Mouse (Mus musculus) MEL (cell line): ENCODE data around the gene Picalm.

ENCODE experiments used
- CTCF ChIP-seq, 3 experiments: IDR thresholded peaks in 2 of 3; conservative IDR thresholded peaks in 1 of 3; 2 replicates each; pipeline ENCODE4 v1.5.1; 2011 to 2012; ENCODE audit warnings: low read length in 3 of 3, low read depth in 2 of 3, mild to moderate bottlenecking in 2 of 3, improper control_type of control experiment in 1 of 3, inconsistent platforms in 1 of 3, mixed read lengths in 1 of 3, moderate library complexity in 1 of 3; ENCODE audit not compliant: control insufficient read depth in 1 of 3, insufficient read depth in 1 of 3, poor library complexity in 1 of 3, severe bottlenecking in 1 of 3
- EP300 ChIP-seq, 2 experiments: IDR thresholded peaks; 2 replicates each; pipeline ENCODE4 v1.6.1; 2011; ENCODE audit warnings: improper control_type of control experiment in 2 of 2, low read length in 2 of 2, low read depth in 1 of 2, mild to moderate bottlenecking in 1 of 2
- KAT2A ChIP-seq: conservative IDR thresholded peaks from 2 replicates; pipeline ENCODE4 v1.6.1; 2012; ENCODE audit warnings: low read depth, low read length, improper control_type of control experiment, inconsistent platforms
- TAL1 ChIP-seq: IDR thresholded peaks from 2 replicates; pipeline ENCODE4 v1.6.1; 2012; ENCODE audit warnings: mild to moderate bottlenecking, inconsistent platforms, low read length, moderate library complexity, mixed read lengths
- USF1 ChIP-seq: IDR thresholded peaks from 2 replicates; pipeline ENCODE4 v1.6.1; 2014; ENCODE audit warnings: low read depth, mild to moderate bottlenecking, inconsistent platforms, low read length, improper control_type of control experiment, moderate library complexity

DNA sequence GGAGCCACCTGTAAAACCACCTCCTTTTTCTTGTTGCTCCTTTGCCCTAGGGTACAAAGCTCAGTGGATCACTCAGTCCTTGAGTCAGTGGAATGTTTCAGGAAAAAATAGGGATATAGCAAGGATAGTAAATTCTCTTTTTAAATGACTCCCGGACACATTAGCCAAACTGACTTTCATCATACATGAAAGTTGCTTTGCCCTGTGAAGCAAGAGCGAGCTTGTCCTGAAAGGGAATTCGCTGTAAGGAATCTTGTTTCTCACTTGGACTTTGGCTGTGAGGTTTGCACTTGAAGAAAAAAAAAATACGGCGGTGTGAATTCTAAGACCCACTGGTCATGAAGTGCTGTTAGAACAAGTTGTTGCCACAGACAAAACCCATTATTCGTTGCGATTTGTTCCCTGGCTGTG lies 1.8 kb downstream of the Picalm start:
- TF ChIP-seq USF1 (no peak), CTCF (IDR thresholded peaks at IDR 0.05 in 2 of 3, conservative IDR thresholded peaks at IDR 0.05 in 1 of 3; ENCODE audit: control insufficient read depth in 1 of 3, insufficient read depth in 1 of 3, low read depth in 2 of 3, low read length in 3 of 3, poor library complexity in 1 of 3, severe bottlenecking in 1 of 3) (no peak), KAT2A (no peak), EP300 (IDR thresholded peaks at IDR 0.05; ENCODE audit: low read depth in 1 of 2, low read length in 2 of 2) (no peak), TAL1 (no peak)
